Mouse (Mus musculus) thymus, postnatal 25 days (tissue): ENCODE results near the gene Srpr.

Experiments
- DNase-seq: peaks from one replicate; pipeline ENCODE4 v3.0.0; 2022

The Srpr gene

DNA sequence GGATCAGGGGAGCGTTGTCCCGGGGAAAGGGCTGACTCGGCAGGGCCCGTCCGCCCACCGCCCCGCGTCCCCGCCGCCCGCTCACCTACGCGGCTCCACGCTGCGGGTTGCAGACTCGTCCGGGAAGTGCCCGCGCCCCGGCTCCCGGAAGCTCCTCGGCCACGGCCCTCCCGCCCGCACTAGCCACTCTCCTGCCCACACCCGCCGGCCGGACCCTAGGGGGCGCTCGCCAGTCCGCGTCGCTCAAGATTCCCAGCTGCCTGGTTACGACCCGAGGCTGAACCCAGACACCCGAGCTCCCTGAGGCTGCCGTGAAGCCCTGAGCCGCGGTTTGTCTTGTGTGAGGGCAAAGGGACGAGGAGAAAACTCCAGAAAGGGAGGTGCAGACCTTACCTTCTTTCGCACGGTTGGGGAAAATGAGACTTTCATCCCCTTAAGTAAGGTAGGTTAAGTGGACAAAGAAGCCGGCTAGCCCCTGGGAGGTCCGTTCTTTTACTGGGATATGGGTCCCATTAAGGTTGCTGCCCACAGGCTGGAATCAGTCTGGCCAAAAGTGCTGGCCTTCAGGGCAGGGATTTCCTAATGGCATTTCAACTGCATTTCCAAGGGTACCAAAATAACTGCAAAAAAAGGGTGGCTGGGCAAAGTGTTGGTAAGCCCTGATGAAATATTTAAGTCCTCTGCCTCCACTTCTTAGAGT is at the start of gene Srpr, which contains the start of gene Tirap:
Gene Srpr (plus strand): TSS at position 404 of the 700 bp plus-strand sequence.
Gene Tirap (minus strand): TSS at position 520 of the 700 bp plus-strand sequence.
- peak; percentile 83 for DNase-seq

DNA sequence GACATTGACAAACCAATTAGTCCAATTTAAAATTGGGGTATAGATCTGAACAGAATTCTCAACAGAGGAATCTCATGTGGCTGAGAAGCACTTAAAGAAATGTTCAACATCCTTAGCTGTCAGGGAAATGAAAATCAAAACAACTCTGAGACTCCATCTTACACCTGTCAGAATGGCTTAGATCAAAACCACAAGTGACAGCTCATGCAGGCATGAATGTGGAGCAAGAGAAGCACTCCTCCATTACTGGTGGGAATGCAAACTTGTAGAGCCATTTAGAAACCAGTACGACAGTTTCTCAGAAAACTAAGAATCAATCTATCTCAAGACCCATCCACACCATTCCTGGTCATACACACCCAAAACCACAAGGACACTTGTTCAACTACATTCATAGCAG is 47.1 kb upstream of the Srpr start:
- no peak for DNase-seq

DNA sequence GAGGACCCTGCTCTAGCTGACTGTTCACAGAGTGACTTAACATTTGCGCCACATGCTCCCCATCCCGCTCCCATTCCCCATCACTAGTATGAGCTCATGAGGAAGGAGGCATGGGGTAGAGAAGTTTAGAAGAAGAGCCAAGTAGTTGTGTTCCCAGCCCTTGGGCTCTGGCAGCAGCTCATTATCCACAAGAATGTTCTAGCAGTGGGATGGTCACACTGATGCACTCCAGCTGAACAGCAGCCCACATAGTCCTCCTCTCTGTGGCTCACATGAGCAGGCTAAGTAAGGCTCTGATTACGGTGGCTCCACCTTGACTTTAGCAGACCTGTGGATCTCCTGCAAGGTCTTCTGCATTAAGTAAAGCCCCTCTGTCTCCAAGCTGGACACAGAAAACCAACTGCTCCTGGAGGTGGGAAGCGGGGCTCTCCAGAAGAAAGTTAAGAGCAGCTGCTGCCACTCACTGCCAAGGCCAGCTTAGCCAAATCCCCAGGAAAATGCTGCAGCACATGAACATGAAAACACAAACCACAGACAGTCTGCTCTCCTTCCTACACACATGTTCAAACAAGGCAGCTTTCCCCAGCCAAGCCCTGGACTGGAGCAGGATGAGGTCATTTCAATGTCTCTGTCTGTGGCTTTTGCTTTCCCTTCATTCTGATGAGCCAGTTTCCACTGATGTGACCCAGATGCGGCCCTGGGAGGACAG is 43.8 kb upstream of the Srpr start:
- no peak for DNase-seq

DNA sequence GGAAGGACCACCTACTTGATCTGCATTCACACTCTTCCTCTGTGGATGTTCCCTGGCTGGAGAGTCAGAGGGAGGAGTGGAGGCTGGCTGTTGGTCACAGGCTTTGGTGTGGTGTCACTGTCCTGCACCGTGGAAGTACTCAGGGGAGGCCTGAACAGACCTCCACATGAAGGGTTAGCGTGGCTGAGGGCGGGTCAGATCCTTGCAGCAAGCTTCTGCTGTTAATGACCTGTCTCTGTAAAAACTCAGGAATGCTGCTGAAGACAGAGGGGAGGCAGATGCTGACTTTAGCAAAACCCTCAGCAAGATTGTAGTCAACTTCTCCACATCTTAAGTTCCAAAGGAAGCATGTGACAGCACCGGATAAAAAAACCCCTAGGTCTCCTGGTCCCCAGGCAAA is 43.1 kb upstream of the Srpr start:
- no peak for DNase-seq

DNA sequence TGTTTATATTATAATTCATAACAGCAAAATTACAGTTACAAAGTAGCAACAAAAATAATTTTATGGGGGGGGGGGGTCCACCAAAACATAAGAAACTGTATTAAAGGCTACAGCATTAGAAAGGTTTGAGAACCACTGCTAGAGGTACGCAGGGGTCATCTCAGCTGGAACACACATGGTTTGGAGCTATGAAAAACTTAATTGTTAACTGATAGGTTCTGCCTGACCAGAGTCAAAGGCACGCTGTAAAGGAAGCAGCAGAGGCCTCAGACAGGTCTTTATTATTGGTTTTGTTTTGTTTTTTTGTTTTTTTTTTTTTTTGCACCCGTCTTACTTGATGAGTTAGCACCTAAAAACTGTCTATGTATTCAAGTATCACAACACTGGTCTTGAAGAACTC is 41.5 kb upstream of the Srpr start:
- DNase-seq, result no peak

DNA sequence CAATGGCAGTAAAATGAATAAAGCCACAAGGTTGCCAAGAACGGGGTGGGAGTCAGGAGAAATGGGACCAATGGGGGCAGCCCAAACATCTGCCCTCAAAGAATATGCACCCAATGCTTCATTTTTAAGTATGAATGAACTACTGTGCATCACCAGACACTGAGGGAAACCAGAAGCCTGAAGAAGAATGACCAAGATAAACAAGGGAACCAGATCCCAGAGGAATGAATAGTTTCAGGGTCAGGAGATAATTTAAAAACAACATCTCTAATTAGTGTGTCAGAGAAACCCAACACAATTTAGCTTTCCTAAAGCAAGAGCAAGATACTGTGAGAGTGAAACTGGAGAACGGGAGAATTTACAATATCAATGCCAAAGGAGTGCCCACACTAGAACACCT is 39.3 kb upstream of the Srpr start:
- no peak for DNase-seq

DNA sequence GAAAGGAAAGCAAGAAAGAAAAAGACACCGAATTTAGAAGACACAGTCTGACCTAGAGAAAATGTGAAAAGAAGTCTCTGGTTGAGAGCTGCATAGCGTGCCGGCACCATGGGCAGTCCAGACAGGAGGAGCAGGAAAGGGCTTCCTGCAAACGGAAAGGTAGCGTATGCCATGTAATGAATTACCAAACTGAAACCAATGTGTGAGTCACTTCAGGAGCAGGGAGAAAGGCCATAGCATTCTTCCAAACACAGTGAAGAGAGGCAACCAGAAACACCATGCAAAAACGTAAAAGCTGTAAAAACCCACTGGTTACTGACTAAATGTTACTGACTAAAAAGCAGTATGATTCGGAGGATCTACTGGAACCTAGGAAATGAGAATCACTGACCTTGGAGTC is 38.3 kb upstream of the Srpr start:
- DNase-seq, result no peak

DNA sequence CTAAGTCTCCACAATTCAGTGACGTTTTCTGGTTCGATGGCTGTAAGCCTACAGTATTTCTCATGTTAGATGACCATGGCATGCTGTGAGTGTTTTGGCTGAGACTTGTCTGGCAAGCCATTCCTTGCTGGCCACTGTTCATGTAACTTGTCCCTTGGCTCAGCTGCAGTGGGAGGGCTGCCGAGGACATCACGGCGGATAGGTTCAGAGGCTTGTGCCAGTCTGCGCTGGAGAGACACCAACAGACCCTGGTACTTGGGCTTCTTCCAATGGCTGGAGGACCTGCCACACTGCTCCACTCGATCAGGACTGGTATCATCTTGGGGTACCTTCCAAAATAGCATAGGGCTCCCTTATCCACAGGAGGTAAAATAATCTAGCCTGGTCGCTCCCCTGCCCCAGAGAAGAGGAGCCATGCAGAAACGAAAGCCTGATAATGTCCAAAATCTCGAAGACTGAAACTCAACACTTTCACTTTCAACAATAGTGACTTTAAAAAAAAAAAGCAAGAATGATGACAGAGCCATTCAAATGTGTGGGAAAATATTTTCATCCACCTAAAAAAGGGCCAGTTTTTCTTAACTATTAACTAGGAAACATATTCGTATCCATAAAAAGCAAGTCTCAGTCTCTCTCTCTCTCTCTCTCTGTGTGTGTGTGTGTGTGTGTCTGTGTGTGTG is 36.8 kb upstream of the Srpr start:
- DNase-seq, result no peak

DNA sequence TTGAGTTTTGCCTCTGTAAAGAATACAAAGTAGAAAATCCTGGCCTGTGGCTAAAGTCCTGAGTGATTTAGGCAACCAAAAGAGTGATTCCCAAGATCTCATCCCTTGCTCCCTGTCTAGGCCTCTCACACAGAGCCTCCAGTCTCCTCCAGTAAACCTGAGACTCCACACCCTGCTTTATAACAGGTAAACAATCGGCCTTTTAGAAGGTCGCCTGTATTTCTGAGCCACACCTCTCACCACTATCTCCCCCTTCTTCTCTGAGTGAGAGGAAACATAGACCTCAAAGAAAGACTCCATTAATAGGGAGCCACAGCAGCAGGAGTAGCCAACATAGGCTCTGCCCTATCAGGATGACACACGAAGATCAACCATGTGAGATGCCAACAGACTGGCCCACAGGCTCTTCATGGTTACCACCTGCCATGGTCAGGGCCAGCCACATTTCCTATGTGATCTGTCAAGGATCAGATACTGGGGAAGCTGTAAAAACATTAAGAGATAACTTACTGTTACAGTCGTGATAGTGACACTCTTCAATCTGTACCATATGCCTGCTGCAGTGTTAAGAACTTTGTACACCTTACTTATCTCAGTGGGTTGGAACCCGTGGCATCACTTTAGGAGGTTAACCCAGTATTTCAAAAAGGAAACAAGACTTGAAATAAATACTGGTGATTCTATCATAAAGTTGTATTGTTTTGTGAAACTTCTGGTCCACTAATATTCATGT is 35.7 kb upstream of the Srpr start:
- no peak for DNase-seq

DNA sequence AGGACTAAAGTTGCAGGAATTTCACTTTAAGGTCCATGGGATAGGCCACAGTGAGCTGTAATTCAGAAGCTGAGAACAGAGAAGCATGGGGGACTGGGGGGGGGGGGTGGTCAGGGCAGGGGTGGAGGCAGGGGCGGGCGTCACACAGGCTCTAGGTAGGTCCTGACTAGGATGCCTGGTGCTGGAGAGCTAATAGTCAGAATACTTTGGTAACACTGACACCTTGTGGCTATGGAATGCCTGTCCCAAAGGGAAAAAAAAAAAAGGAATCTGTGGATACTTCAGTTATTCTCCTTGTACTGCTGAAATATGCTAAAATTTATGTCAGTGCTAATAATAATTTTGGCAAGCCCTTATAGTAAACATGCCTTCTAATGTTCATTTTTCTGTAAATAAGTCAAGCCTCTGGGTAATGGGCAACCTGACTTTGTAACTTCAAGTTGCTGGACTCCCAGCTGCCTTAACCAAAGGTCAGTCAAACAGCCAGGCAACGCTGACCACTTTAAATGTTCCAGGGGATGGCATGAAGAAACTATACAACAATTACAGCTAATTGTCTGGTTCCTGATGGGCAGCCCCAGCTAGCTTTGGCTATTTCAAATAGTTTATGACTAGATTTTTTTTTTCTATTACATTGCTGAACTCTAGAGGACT is 33.7 kb upstream of the Srpr start:
- DNase-seq, result no peak

DNA sequence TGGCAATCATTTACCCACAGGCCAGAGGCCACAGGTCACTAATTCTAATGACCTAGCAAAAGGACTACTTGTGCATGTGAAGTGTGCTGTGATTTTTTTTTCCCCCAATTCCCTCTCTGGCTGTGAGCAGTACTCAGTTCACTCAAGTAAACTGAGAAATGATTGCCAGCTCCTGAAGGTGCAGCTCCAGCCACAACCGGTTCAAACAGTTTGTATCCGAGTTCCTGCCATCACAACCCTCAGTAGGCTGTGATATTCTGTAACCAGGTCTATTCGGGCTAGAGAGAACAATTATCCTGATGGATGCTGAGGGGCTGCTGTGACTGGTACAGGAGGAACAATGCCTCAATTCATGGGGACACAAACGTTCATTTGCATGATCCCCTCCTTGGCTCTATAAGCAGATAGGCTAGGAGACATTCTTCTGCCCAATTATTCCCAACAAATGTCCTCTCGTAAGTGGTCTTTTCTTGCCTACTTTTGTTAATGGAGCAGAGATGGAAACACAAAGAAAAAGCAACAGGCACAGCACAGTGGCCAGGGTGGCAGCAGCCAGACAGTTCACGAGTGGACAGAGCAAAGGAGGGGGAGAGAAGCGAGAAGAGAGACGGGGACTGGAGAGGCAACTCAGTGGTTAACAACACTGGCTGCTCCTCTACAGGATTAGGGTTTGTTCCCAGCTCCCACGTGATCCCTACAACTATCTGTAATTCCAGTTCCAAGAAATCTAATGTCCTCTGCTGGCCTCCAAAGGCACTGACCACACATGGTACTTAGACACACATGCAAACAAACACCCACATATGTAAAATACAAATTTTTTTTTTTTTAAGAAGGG is 33.0 kb upstream of the Srpr start:
- no peak for DNase-seq

DNA sequence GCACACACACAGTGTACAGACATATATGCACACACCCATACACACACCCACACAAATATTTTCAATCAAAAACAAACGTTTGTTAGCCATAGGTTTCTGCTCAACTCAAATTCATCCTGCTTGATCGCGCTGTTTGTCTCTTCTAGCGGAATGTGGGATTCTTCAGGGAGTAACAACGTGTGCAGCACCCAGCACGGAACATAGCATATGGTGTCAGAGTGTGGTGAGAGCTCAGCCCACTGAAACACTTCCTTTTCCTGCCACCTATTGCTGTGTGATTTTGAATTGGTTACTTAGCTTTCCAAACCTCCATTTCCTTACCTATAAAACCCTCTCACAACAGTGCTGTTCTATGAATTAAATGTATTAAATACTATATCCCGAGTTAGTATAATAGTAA is 29.9 kb upstream of the Srpr start:
- no peak for DNase-seq

DNA sequence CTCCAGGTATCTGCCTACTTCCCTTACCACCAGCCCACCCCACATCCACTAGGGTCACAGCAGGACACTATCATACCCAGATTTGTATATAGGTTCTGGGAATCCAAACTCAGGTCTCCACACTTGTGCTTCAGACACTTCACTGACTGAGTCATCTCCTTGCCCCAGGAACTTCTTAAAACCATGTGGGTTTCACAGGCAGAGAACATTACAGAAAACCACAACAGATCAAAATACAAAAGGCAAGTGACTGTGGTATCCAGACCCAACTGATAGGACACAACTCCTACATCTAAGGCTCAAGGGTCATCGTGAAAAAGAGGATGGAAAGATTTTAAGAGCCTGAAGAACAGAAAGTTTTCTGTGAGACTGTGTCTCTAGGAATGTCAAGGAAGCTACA is 26.6 kb upstream of the Srpr start:
- DNase-seq, result no peak

DNA sequence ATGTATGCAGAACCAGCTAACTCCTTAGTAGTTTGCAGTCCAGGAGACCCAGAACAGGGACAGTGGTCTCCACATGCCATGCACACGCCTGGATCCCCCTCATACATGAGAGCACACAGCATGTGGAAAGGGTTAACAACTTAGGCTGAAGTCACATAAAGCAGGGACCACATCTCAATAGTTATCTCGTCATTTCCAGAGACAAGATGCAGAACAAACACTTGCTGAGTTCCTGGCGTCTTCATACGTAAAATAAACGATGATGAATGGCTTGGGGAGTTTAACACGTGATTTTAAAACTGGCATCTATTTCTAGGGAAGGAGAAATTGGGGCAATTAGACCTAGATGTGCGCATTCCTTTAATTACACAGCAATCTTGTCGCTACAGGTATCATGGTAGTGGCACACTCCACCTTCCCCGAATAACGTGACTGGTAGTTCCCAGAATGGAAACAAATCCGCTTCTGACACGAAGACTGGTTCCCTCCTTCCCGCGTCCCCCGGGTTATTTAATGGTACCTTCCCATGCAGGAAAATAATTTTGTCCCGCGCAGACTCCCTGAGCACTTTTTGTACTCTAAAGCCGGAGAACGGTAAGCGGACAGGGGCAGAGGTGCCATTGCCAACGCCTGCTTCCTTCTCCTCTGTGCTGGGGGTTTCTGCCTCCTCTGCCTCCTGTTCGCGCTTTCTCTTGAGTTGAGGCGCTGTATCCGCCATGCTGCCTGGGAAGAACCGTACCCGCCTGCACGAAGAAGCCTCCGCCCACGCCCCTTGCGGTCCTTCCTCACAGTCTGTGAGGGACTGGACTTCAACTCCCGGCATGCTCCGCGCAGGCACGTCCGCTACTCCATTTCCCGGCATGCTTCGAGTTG is 24.5 kb upstream of the Srpr start, which contains the start of gene Dcps:
Gene Dcps (minus strand): TSS at position 811 of the 873 bp plus-strand sequence.
- DNase-seq, result peak; percentile 95

DNA sequence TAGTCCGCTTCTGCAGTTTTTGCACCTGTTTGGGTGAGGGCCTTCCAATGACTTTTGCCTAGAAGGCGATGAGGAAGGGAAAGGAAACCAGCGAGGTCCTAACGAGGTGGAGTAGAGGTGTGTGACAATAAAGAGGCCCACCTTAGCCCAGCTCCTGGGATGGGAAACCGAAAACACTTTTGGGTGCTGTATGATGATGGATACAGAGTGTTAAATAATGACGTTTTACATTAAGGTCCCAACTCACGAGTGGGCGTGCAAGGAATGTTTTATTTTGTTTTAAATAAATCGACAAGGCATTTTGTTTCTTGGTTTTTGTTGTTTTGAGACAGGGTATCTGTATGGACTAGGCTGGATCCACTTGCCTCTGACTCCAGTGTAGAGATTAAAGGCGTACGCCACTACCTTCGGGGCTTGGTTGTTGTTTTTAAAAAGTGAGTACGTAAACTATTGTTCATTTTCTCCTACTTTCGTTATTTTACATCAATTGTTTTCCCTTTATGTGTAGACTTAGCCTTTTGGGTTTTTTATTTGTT is 23.8 kb upstream of the Srpr start:
- no peak for DNase-seq

DNA sequence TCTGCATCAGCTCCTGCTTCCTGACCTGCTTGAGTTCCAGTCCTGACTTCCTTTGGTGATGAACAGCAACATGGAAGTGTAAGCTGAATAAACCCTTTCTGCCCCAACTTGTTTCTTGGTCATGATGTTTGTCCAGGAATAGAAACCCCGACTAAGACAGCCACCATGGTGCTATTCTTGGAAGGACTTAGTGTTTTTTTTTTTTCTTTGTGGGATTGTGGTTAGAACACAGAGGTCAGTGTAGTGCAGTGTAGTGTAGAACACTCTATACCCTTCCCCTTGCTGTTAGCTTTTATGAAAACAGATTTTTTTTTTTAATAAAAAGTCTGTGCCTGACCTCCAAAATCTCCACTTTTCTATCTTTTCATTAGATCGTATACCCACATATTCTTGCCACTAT is 17.1 kb upstream of the Srpr start:
- no peak for DNase-seq

DNA sequence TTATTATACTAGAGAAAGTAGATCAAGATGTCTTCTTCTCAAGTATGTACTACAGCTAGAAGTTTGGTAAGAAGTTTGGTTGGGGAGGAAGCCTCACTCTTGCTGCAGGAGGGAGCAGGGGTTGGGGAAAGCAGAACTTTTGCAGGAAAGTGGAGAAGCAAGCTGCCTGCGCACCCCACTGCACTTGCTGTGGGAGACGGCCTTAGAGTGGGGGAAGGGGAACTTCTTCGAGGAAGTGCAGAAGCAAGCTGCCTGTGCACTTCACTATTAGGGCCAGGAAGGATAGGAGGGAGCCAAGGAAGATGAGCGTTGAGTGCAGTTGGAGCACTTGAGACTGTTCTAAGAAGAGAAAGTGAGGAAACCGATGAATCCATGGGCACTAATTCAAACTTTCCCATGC is 16.6 kb upstream of the Srpr start:
- DNase-seq, result no peak

DNA sequence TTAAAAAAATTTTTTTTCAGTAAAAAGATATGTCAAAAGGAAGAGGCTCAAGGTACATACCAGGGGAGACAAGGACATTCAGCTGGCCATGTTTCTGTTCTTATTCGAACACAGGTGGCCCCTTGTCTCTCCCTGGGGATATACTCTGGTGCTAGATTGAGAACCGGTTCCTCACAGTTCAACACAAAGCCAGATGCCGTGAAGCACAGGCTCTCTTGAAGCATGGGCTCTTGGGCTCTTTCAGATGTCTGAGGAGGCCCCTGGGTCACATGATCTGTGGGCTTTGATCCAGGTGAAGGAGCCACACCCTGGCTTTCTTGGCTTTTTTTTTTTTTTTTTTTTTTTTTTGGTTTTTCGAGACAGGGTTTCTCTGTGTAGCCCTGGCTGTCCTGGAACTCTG is 13.5 kb upstream of the Srpr start:
- no peak for DNase-seq

DNA sequence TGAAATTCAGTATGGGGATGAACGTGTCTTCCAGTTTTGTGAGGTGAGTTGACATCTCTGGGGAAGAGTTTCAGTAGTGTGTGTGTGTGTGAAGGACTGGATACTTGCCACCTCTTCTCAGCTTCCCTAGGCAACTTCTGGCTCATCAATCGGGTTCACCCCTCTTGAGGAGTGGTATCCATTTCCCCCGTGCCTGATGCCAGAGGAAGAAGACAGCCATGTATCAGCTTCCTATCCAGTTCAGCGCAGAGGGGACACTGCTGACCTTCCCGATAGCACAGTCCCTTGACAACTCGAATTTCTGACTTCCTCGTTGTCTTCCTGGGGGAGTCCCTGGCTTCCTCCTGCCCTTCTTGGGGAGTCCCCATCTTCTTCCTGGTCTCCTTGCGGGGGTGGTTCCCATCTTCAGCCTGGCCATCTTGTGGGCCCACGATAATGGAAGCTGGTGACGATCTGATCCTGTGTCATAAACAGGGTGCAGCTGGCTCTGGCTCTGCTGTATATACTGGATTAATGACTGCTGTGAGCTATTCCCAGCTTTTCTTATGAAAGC is 12.5 kb upstream of the Srpr start:
- DNase-seq, result no peak

DNA sequence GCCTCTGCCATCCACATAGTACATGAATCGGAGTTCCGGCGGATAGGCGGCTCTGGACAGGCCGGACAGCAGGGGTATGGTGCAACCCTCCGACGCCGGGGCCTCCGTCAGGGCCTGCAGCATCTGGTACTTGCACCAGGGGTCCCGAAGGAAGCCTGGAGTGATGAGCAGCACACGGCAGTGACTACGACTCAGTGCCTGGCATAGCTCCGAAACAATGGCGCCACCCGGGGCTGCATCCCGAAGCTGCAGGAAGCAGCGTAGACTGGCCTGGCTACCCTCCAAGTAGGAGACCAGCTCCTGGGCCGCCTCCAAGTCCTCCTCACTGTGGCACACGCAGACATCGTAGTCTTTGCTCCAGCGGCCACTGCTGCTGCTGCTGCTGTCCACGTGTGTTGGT is 11.3 kb upstream of the Srpr start:
- no peak for DNase-seq
